Mouse (Mus musculus) heart, postnatal 4 days (tissue): ENCODE results near the gene Actb. TPM values are rescaled to one million over a fixed set of nuclear protein-coding genes. Genes with fewer than 3 reads are reported as not detected.
"Not testable (repeated sequence)": the region's sequence is repeated elsewhere in the genome, so short reads cannot be mapped to it uniquely, and the experiment has no call there.

Experiments
- DNase-seq: peaks from one replicate; pipeline ENCODE4 v3.0.0; 2021
- total RNA-seq, 2 experiments: library from RNA; stranded (reverse); gene quantifications; 2 replicates each; pipeline ENCODE4 v1.2.3; 2021

Actb gene
- total RNA-seq, 2 experiments from 2014 or later: 2,345 to 2,495 TPM

- peak; percentile 76 for DNase-seq
Measured at GRCm38 (mm10) chr5:142901355-142901802, 5.2 kb downstream of the Actb start.

GRCm38 (mm10) chr5:142900651-142901050, 5.9 kb downstream of the Actb start:
- no peak for DNase-seq

- DNase-seq: no peak
Measured at GRCm38 (mm10) chr5:142899932-142900533, 6.5 kb downstream of the Actb start.

- DNase-seq: no peak
Measured at GRCm38 (mm10) chr5:142899057-142899601, 7.4 kb downstream of the Actb start.

GRCm38 (mm10) chr5:142898316-142898715, 8.2 kb downstream of the Actb start:
- DNase-seq: no peak

GRCm38 (mm10) chr5:142897568-142898248, 8.8 kb downstream of the Actb start:
- DNase-seq: peak; percentile 37

- DNase-seq: no peak
Measured at GRCm38 (mm10) chr5:142896713-142897112, 9.8 kb downstream of the Actb start.

GRCm38 (mm10) chr5:142896192-142896591, 10.4 kb downstream of the Actb start:
- DNase-seq: no peak

GRCm38 (mm10) chr5:142894918-142895613, 11.5 kb downstream of the Actb start, which contains the start of gene Fbxl18:
Gene Fbxl18, minus strand, starts transcription at chr5:142895421.
- peak; percentile 94 for DNase-seq

- no peak for DNase-seq
Measured at GRCm38 (mm10) chr5:142891396-142891795, 15.2 kb downstream of the Actb start.

- not testable (repeated sequence) for DNase-seq
Measured at GRCm38 (mm10) chr5:142887533-142887932, 19.0 kb downstream of the Actb start.

- DNase-seq: no peak
Measured at GRCm38 (mm10) chr5:142886761-142887160, 19.8 kb downstream of the Actb start.

- no peak for DNase-seq
Measured at GRCm38 (mm10) chr5:142886181-142886580, 20.4 kb downstream of the Actb start.

- DNase-seq: no peak
Measured at GRCm38 (mm10) chr5:142882471-142882870, 24.1 kb downstream of the Actb start.

GRCm38 (mm10) chr5:142881936-142882335, 24.6 kb downstream of the Actb start:
- no peak for DNase-seq

- DNase-seq: no peak
Measured at GRCm38 (mm10) chr5:142880806-142881516, 25.6 kb downstream of the Actb start.

- no peak for DNase-seq
Measured at GRCm38 (mm10) chr5:142880246-142880645, 26.3 kb downstream of the Actb start.

GRCm38 (mm10) chr5:142879318-142880175, 27.0 kb downstream of the Actb start:
- peak; percentile 89 for DNase-seq

- DNase-seq: no peak
Measured at GRCm38 (mm10) chr5:142878570-142878969, 28.0 kb downstream of the Actb start.

- DNase-seq: peak; percentile 95
Measured at GRCm38 (mm10) chr5:142877337-142878280, 28.9 kb downstream of the Actb start.
